Mouse (Mus musculus): ENCODE measurements at regions not wholly inside any gene's neighbourhood (a gene's known extent, or its start where the extent isn't known, plus 50 kb on each side); places are given as distances from the start of the nearest gene placed in this dataset.

DNA sequence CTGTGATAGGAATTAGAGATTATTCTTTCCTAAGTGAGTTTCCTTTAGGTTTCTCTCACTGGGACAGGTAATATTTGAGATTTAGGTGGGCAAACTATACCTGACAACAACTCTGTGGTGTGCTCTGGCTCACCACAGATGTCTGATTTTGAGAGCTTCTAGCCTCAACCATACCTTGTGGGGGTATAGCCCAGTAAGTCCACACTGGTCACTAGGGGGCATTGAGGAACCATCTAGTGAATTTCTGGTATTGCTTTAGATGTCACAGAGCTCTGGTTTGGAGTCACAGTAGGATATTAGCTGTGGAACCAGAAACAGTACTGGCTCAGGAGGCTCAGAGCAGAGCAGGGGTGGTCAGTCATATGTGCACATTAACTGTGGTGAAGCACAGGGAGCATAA lies 91.5 kb upstream of the 2210010C04Rik start:
- DNase-seq (ENCODE audit: inconsistent ontology term): no peak

DNA sequence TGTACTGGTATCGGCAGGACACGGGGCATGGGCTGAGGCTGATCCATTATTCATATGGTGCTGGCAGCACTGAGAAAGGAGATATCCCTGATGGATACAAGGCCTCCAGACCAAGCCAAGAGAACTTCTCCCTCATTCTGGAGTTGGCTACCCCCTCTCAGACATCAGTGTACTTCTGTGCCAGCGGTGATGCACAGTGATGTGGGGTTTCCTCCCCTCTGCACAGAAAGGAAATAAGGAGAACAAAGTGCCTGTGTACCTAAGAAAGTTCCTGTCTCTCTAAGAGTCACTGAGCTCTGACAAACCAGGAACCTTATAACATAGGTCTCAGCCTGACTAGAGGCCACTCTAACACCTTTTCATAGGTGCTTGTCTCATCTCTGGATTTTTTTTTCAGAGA lies 86.3 kb upstream of the 2210010C04Rik start:
- no peak for DNase-seq (ENCODE audit: inconsistent ontology term)

DNA sequence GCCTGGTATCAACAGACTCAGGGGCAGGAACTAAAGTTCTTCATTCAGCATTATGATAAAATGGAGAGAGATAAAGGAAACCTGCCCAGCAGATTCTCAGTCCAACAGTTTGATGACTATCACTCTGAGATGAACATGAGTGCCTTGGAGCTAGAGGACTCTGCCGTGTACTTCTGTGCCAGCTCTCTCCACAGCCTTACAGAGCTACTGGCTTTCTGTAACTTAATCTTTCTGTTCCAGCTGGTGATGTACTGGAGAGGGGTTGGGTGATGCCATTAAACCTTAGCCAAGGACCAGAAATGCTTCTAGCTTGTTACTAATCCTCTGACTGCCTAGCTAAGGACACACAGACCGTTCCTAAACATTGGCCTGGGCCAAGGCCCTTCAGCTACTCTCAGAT lies 83.9 kb upstream of the 2210010C04Rik start:
- DNase-seq (ENCODE audit: inconsistent ontology term): no peak

DNA sequence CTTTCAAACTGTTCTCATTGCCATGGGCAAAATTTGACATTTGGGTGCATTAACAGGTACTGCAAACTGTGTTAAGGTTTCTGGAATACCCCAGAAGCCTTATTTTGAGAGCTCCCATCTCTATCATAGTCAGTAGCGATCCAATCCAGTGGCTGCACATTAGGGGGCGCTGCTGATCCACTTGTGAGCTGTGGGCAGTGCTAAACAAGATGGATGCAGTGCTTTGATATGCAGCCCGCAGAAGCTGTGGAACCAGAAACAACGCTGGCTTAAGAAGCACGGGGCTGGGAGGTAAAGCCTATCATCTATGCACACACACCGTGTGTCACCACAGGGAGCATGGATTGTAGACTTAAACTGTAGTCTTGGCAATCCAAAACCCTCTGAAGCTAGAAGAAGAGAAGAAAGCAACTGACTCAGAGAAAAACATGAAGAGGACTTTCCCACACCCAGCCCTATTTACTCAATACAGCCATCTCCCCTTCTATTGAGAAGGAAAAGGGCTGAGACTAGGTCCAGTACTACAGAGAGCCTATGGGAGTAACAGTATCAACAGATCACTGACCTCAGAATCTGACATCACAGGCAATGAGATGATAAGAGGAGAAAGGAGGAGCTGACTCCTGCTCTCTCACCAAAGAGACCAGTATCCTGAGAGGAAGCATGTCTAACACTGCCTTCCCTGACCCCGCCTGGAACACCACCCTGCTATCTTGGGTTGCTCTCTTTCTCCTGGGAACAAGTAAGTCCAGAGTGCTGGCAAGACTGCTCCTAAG lies 83.1 kb upstream of the 2210010C04Rik start:
- no peak for DNase-seq (ENCODE audit: inconsistent ontology term)

DNA sequence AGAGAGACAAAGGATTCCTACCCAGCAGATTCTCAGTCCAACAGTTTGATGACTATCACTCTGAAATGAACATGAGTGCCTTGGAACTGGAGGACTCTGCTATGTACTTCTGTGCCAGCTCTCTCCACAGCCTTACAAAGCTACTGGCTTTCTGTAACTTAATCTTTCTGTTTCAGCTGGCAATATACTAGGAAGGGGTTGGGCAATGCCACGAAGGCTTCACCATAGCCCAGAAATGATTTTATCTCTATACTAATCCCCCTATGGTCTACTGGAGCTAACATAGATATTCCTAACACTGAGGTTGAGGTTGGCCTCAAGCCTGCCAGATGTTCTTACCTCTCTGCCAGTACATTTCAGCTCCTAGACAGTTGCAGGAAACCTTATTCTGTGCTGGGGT lies 78.6 kb upstream of the 2210010C04Rik start:
- DNase-seq (ENCODE audit: inconsistent ontology term): no peak

DNA sequence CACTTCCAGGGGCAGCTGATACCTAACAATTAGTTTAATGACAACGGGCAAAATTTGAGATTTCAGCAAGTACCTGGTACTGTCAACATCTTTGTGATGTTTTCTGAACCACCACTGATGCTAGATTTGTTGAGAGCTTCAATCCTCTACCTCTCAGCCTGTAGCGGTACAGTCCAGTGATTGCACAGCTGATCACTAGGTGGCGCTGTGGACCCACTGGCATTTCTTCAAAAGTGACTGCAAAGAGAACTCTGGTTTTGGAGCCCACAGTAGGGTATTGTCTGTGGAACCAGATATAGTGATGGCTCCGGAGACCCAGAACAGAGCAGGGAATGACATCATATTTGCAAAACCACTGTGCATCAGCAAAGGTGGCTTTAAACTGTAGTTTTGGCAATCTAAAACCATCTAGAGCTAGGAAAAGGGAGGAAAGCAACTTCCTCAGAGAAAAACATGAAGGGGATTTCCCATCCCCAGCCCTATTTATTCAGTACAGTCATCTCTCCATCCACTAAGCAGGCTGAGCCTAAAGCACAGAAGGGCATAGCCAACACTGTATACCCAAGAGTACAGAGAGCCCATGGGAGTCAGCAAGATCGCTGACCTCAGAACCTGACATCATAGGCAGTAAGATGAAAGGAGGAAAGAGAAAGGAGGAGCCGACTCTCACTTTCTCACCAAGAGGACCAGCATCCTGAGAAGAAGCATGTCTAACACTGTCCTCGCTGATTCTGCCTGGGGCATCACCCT lies 77.7 kb upstream of the 2210010C04Rik start:
- DNase-seq (ENCODE audit: inconsistent ontology term): no peak

DNA sequence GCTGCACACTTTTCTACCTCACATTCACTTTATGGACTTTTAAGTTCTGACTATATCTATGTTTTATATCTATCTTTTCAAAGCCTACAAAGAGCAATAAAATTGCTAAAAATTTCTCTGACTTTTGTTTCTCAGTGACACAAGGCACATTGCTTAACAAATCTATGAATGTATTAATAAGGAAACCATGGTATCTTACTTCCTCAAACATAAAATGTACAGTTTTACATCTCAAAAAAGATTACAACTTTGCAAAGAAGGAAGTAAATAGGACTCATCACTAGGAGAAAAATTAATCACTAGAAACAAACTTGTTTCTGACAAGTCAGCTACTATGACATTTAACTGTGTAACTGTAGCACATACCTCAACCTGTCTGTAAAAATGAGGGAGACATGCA lies 76.5 kb upstream of the 2210010C04Rik start:
- no peak for DNase-seq (ENCODE audit: inconsistent ontology term)

DNA sequence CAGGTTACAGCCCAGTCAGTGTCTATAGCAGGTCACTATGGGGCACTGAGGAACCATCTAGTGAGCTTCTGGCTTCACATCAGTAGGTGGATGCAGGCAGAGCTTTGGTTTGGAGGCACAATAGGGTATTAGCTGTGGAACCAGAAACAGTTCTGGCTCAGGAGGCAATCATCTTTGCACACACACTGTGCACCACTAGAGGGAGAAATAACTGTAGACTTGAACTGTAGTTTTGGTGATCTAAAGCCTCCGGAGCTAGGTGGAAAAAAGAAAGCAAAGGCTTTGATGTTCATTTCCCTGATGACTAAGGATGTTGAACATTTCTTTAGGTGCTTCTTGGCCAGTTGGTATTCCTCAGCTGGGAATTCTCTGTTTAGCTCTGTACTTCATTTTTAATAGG lies 73.6 kb upstream of the 2210010C04Rik start:
- no peak for DNase-seq (ENCODE audit: inconsistent ontology term)

DNA sequence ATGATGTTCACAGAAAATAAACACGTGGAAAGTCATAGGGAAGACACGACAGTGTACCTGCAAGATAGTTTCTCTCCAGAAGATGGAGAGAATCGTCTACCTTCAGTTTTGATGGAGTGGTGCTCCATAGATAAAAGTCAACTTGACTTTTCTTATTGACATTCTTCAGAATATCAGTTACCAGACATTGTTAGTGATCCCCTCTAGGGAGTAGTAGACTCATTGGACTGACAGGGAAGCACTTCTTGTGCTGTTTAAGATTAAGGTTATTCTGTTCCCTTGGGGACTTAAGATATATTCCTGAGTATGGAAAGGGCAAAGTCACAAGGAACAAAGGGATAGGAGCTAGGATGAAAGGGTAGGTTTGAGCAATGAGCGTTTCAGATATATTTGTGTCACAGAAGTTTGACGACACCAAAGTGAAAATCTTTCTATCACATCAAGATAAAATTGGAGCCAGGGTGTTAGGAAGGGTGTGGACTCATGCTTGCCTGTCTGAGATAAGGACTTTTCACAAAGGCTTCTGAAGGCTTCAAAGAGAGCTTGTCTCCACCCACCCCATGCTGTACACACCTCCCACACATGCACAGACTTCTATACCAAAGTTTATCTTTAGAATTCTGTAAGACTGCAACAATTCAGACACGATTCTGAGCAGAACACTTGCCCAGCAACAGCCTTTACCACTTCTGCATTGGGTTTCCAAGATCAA lies 68.5 kb upstream of the 2210010C04Rik start:
- DNase-seq (ENCODE audit: inconsistent ontology term): no peak

DNA sequence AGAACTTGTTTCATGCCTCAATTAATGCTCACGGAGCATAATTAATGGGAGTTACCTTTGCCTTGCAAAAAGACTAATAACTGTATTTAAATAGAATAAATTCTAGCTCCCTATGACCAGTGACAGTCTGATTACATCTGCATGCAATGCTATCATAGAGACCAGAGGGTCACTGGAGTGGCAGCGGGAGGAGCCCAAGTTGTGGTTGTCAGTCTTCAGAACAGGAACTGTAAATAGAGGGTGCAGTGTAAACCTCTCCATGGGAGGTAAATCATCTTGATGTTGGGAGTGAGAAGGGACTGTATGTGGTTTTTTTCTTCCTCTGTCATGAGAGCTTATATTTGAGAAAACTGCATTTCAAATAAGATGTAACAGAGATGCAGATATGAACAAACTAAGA lies 66.7 kb upstream of the 2210010C04Rik start:
- DNase-seq (ENCODE audit: inconsistent ontology term): no peak

DNA sequence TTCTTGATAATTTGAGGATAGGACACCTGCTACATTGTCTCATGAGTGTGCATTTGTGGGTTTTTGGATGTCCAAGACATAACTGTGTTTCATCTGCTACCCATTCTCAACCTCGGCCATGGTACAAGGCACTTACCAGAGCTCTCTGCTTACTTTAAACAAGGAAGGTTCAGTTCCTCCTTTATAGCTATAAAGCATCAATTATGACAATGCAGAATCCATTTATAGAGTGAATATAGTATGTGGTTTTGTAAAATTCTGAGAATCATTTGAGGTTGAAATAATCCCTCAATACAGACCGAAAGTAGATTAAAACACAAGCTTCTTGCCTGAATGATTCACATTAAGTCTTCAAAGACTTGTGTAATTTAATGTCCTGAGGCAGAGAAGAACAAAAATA lies 64.9 kb upstream of the 2210010C04Rik start:
- no peak for DNase-seq (ENCODE audit: inconsistent ontology term)

DNA sequence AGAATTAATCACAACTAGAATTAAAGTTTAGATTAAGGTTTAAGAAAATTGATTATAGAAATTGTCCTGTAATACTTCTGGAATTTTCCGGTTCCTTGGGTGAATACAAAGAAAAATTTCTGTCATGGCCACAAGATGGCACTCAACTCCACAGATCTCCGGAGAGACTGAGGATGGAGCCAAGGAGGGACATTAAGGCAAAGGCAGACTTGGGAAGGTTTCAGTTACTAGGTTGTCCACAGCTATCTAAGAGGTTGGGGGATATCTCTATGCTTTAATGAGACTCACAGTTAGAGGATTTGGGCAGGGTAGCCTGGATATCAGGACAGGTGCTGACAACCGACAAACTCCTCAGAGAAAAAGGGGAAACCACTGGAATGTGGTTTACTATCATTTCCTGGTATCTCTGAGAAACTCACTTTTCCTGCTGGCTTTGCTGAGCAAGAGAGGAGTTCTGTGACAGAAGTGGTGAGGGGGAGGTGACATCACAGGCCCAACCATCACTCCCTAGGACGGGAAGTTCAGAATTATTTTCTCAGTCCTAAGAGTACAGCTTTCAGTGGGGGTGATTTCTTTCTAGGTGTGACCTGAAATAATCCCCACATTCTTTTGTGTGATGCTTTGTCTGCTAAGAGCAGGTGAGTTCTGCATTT lies 56.0 kb upstream of the 2210010C04Rik start:
- peak; percentile 7 for DNase-seq (ENCODE audit: inconsistent ontology term)

Measured in Muller cell, postnatal 12 days (primary cell).